Mouse (Mus musculus): ENCODE measurements around the gene Ddx5. TPM values are rescaled to one million over a fixed set of nuclear protein-coding genes. Genes with fewer than 3 reads are reported as not detected.

Ddx5 gene
- polyA plus RNA-seq, 1 experiment: 597 TPM

DNA sequence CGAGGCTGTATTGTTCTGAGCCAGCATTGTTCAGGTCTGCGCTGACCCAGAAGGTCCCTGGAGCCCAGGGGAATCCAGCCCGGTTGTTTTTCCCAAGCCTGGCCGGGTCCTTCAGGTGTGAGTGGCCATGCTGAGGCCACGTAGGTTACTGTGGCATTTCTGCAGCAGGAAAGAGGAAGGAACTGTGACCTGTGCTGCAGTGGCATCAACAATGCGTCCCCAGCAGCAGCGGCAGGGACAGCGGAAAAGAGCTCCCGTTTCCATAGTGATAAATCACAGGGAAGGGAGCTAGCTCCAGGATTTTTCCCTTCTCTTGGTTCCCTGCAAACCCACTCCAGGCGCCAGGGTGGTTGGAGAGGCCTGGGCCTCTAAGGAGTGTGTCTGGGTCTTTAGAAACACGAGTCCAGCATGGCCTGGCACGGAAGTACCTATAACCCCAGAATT lies 51.8 kb downstream of the Ddx5 start:
- peak; percentile 85 for DNase-seq (ENCODE audit: low read depth)
- TF ChIP-seq POLR2A (IDR thresholded peaks at IDR 0.05; ENCODE audit: borderline replicate concordance, extremely low read depth, insufficient read depth, insufficient read length, poor library complexity, severe bottlenecking): no peak
- TF ChIP-seq CTCF (IDR thresholded peaks at IDR 0.05; ENCODE audit: borderline replicate concordance, extremely low read depth, insufficient read depth, insufficient read length): no peak

DNA sequence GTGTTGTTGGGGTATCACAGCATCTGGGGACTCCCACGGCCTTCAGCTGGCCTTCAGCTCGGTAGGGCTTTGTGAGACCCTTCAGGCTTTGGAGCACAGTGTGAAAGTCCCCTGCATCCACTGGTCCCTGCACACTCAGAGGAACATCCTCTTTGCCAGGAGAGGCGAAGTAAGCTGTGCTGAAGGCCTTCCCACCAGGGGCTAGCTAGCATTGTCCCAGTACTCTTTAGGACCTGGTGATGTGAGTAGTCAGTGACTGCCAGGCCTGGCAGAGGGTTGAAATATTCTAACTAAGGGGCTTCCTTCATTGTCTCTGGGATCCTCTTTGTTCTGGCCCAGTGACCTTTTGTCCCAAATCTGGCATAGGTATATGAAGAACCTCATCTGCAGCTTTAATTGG lies 52.4 kb downstream of the Ddx5 start:
- DNase-seq (ENCODE audit: low read depth): peak; percentile 25
- no peak for TF ChIP-seq POLR2A (IDR thresholded peaks at IDR 0.05; ENCODE audit: borderline replicate concordance, extremely low read depth, insufficient read depth, insufficient read length, poor library complexity, severe bottlenecking)
- no peak for TF ChIP-seq CTCF (IDR thresholded peaks at IDR 0.05; ENCODE audit: borderline replicate concordance, extremely low read depth, insufficient read depth, insufficient read length)

DNA sequence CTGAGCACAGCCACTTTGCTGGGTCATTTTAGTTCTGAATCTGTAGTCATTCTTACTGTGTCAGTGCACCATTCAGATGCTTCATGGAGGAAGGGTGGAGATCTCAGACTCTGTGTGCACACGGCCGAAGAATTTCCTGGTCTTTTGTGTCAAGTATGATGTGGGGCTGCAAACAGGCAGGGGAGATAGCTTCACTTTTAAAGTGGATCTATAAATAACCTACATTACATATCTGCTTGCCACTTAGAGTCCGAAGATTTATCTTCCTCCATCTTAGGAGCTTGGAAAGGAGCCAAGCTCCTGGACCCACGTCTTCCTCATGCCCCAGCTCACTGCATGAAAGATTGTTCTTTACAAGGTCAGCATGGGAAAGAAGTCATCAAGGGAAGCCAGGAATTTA lies 58.3 kb downstream of the Ddx5 start:
- DNase-seq (ENCODE audit: low read depth): no peak
- no peak for TF ChIP-seq CTCF (IDR thresholded peaks at IDR 0.05; ENCODE audit: borderline replicate concordance, extremely low read depth, insufficient read depth, insufficient read length)
- no peak for TF ChIP-seq POLR2A (IDR thresholded peaks at IDR 0.05; ENCODE audit: borderline replicate concordance, extremely low read depth, insufficient read depth, insufficient read length, poor library complexity, severe bottlenecking)

Other genes starting within 250 kb of the Ddx5 start
- 18.8 and 34.6 TPM in 2 replicates for gene Tex2, start 175.8 kb downstream of the Ddx5 start, polyA plus RNA-seq (2012; rRNA removed)
- 15.7 and 24.8 TPM in 2 replicates for gene Pecam1, start 38.6 kb downstream of the Ddx5 start, polyA plus RNA-seq (2012; rRNA removed)
- 0.36 and 0.38 TPM in 2 replicates for gene Milr1, start 38.0 kb downstream of the Ddx5 start, polyA plus RNA-seq (2012; rRNA removed)
- 9.0 and 10.3 TPM in 2 replicates for gene Polg2, start 9.6 kb downstream of the Ddx5 start, polyA plus RNA-seq (2012; rRNA removed)
- gene Cep95, start 67 bp upstream of the Ddx5 start, polyA plus RNA-seq (2012; rRNA removed): 20.3 and 22.3 TPM in 2 replicates
- 23.6 and 29.5 TPM in 2 replicates for gene Smurf2, start 131.5 kb upstream of the Ddx5 start, polyA plus RNA-seq (2012; rRNA removed)
- gene Kpna2, start 210.4 kb upstream of the Ddx5 start, polyA plus RNA-seq (2012; rRNA removed): 125 and 197 TPM in 2 replicates
- 4.4 and 5.3 TPM in 2 replicates for gene 1810010H24Rik, start 236.5 kb upstream of the Ddx5 start, polyA plus RNA-seq (2012; rRNA removed)